Mouse (Mus musculus): ENCODE data around the gene Miox.
A peak's percentile ranks its signal among the peaks of the same experiment; 100 is the strongest.

The Miox gene

DNA sequence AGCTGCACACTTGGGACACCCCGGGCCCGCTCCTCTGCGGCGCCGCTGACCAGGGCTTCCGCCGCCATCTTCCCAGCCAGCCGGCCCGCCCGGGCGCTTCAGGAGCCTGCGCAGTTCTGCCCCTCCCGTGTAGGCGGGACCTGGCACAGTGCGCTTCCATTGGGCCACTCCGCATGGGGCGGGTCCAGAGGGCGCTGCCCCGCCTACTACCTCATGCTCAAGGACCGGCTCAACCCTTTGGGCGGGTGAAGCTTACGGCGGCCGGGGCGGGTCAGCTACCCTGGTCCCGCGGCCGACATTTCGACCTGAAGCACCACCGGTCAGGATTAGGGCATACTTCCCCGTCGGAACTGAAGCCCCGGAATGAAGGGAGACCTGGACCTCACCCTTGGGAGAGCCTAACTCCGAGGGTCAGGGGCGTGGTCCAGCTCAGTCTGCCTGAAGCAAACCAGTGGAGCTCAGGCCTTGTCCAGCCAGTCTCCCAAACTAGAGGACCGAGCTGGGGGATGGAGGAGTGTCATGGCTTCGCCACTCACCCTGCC is 18.9 kb upstream of the Miox start, which contains the start of gene Sbf1:
TSS of gene Sbf1 (minus strand) at position 122 of the 542 bp plus-strand sequence.
- DNase-seq (ENCODE audit: low spot score in 2 of 2) = peak; percentile 97 to 98

- peak; percentile 43 to 76 for DNase-seq (ENCODE audit: low spot score in 2 of 2)
Measured at GRCm38 (mm10) chr15:89316146-89316545, 18.1 kb upstream of the Miox start.

DNA sequence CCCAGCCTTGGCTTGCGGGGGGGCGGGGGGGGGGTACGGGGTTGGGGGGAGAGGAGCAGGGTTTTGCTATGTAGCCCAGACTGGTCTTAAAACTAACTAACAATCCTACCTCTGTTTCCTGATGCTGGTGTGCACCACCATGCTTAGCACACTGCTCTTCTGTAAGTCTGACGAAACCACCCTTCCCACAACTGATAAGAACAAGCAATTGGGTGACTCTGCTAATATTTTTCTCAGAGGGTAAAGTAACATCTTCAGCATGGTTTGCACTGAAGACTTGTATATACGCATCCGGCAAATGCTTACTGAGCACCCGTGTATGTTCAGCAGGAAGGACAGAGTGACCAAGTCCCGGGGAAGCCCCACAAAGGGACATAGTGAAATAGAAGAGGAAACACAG is 12.9 kb upstream of the Miox start:
- DNase-seq (ENCODE audit: low spot score in 2 of 2) = no peak

DNA sequence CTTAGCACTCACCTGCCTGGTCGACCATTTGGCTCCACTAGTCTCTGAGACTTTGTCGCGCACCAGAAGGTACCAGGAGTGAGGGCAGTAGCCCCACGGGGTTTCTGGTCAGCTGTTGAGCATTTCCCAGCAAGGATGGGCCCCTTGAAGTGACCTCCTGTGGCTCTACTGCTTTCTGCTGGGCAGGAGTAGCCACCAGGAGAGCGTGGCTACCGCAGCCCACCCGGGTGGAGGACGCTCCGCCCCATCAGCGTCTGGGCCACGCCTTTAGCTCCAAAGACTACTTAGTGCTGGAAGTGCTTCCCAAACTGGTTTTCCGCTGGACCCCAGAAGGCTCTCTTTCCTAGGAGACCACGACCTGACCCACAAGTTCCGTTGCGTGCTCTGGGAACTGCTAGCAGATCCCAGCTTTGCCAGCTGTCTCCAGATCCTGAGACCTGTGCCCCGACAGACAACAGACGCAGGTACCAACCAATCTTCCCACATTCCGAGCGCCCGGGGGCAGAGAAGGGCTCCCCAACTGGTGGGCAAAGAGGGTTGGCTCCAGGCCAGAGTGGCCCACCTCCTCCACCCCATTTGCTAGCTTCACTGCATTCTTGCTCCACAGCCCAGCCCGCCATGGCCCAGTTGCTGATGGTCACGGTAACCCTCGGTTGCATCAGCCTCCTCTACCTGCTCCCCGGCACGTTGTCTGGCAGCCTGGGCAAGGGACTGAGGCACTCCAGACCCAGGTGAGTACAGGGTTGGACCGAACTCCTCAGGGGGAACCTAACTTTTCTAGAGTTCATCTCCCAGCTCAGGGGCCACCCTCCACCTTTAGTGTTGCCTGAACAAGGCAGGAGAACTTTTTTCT is 11.3 kb upstream of the Miox start, which contains the start of gene Adm2:
TSS of gene Adm2 (plus strand) at position 51 of the 853 bp plus-strand sequence.
- no peak for DNase-seq (ENCODE audit: low spot score in 2 of 2)

GRCm38 (mm10) chr15:89323656-89324055 is 10.5 kb upstream of the Miox start:
- no peak for DNase-seq (ENCODE audit: low spot score in 2 of 2)

DNA sequence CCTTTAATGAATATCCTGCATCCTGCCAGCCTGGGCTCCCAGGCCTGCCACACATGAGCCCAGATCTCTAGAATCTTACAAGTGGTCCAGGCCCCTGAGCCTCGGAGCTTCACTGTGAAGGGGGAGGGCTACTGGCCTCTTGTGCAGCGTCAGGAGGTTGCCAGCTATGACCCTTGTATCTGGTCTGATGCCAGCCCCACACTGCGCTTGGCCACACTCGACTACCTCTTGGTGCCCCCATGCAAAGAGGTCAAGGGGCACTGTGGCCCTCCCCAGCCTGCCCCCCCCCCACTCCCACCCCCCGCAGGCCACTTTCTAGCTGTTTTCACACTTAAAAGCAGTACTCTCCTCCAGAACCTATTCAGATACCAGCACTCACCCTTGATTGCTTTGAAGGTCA is 7.8 kb upstream of the Miox start:
- no peak for DNase-seq (ENCODE audit: low spot score in 2 of 2)

DNA sequence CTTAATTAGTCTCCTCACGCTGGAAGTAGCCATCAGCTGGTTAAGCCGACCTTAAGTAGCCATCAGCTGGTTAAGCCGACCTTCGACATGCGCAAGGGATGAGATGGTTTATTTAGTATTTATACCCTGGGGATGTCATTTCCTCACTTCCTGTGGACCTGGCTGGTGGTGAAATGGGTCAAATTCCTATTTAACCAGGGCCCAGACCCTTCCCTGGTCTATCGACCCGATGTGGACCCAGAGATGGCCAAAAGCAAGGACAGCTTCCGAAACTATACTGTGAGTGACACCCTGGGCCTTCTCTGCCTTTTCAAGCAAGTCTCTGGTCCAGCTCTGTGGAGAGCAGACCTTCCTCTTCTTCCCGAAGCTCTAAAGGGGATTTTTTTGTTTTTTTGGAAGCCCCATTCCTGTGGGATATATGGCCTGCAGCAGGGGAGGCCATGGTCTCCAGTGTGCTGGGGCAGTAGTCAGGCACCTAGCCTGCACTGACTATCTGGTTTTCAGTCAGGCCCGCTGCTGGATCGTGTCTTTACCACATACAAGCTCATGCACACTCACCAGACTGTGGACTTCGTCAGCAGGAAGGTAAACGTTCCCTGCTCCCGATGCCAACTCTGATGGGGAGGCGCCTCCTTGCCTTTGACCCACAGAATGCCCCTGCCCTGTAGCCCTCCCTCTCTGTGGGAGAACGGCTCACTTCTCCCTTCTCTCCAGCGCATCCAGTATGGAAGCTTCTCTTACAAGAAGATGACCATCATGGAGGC is 758 bp downstream of the Miox start:
- no peak for DNase-seq (ENCODE audit: low spot score in 2 of 2)

DNA sequence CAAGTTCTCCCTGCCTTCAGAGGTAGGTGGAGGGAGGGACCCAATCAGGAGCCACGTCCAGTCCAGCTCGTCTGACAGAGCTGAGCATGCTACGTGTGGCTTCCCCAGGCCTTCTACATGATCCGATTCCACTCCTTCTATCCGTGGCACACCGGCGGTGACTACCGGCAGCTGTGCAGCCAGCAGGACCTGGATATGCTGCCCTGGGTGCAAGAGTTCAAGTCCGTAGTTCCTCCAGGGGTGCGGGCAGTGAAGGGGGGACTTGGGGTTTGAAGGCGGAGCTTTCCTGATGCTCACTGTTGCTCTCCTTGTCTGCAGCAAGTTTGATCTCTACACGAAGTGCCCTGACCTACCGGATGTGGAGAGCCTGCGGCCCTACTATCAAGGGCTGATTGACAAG is 2.2 kb downstream of the Miox start:
- no peak for DNase-seq (ENCODE audit: low spot score in 2 of 2)

GRCm38 (mm10) chr15:89339696-89340095 is 5.5 kb downstream of the Miox start:
- no peak for DNase-seq (ENCODE audit: low spot score in 2 of 2)

GRCm38 (mm10) chr15:89340136-89340535 is 5.9 kb downstream of the Miox start:
- no peak for DNase-seq (ENCODE audit: low spot score in 2 of 2)

GRCm38 (mm10) chr15:89341678-89342077 is 7.5 kb downstream of the Miox start:
- DNase-seq (ENCODE audit: low spot score in 2 of 2) = no peak

DNA sequence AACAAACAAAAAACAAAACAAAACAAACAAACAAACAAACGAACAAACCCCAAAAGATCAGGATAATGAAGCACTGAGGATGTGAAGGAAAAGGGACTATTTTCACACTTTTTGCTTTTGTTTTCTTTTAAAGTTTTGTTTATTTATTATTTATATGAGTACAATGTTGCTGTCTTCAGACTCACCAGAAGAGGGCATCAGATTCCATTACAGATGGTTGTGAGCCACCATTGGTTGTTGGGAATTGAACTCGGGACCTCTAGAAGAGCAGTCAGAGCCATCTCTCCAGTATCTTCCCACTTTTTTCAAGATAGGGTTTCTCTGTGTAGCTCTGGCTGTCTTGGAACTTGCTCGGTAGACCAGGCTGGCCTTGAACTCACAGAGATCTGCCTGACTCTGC is 9.1 kb downstream of the Miox start:
- DNase-seq (ENCODE audit: low spot score in 2 of 2) = no peak

GRCm38 (mm10) chr15:89350447-89350846 is 16.2 kb downstream of the Miox start:
- no peak for DNase-seq (ENCODE audit: low spot score in 2 of 2)

- DNase-seq (ENCODE audit: low spot score in 2 of 2) = no peak
Measured at GRCm38 (mm10) chr15:89351302-89351701, 17.1 kb downstream of the Miox start.

- DNase-seq (ENCODE audit: low spot score in 2 of 2) = no peak
Measured at GRCm38 (mm10) chr15:89352054-89352453, 17.9 kb downstream of the Miox start.

- no peak for DNase-seq (ENCODE audit: low spot score in 2 of 2)
Measured at GRCm38 (mm10) chr15:89352795-89353194, 18.6 kb downstream of the Miox start.

- no peak for DNase-seq (ENCODE audit: low spot score in 2 of 2)
Measured at GRCm38 (mm10) chr15:89353837-89354236, 19.6 kb downstream of the Miox start.

GRCm38 (mm10) chr15:89354455-89354854 is 20.3 kb downstream of the Miox start:
- DNase-seq (ENCODE audit: low spot score in 2 of 2) = peak in 1 of 2 experiments; percentile 18

GRCm38 (mm10) chr15:89355241-89356187 is 21.3 kb downstream of the Miox start, which contains the start of the genes Lmf2 and Ncaph2:
TSS of gene Lmf2 (minus strand) at chr15:89355659.
TSS of gene Ncaph2 (plus strand) at chr15:89355719.
- DNase-seq (ENCODE audit: low spot score in 2 of 2) = peak; percentile 96 to 99

DNA sequence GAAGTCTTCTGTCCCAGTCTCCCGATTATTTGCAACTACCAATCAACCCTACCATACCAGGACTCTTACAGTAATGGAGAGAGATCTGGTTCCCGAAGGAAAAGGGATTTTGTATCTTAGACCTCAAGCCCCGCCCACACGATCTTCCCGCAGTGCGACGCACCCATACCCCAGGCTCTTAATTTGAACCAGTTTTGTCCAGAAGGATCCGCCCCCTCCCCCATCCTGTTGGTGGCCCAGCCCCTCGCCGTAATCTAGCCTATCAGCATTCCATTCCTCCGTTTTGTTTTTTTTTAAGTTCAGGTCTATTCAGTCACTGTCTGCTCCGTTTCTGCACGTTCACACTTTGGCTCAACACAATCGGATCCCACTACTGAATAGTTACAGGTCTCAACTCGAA is 22.2 kb downstream of the Miox start:
- DNase-seq (ENCODE audit: low spot score in 2 of 2) = peak; percentile 82 to 87

DNA sequence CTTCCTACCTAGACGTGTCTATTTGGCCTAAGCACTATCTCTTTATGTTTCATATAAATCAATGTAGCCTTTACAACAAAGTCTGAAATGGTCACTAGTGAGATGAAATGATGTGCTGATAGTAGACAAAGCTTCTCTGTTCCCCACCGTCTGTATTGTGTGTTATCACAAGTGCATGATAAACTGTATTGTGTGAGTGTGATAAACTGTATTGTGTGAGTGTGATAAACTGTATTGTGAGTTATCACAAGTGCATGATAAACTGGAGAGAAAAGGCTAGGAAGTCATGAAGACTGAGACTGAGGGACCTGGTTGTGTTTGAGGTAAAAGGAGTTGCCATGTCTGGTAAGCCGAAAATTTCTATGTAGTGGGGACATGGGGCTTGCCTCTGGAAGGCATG is 24.6 kb downstream of the Miox start:
- no peak for DNase-seq (ENCODE audit: low spot score in 2 of 2)

All from spleen, postnatal 4 days (tissue).